Mouse (Mus musculus) intestine, postnatal 0 days (tissue): ENCODE measurements at regions not wholly inside any gene's neighbourhood (a gene's known extent, or its start where the extent isn't known, plus 50 kb on each side); places are given as distances from the start of the nearest gene placed in this dataset.

Experiments used
- ATAC-seq: fragments of 200-750 bp; cut with Nextera tagmentation; 2 replicates; pipeline ENCODE4 v1.8.0; 2017; ENCODE audit warnings: mild to moderate bottlenecking, moderate TSS enrichment, moderate library complexity
- H3K27ac ChIP-seq: fragments of 300-500 bp; sonication (generic); 2 replicates; pipeline ENCODE4 v1.5.1; 2014; ENCODE audit warnings: mild to moderate bottlenecking, low read depth, low read length, moderate library complexity
- H3K27me3 ChIP-seq: fragments of 300-500 bp; sonication (generic); replicated peaks from 2 replicates; pipeline ENCODE4 v1.6.1; 2014; ENCODE audit warnings: low read length, mixed read lengths; ENCODE audit not compliant: control insufficient read depth, insufficient read depth
- H3K36me3 ChIP-seq: fragments of 300-500 bp; sonication (generic); 2 replicates; pipeline ENCODE4 v1.6.1; 2014; ENCODE audit warnings: mild to moderate bottlenecking, moderate library complexity; ENCODE audit not compliant: control insufficient read depth, insufficient read depth
- H3K4me1 ChIP-seq: fragments of 300-500 bp; sonication (generic); replicated peaks from 2 replicates; pipeline ENCODE4 v1.6.1; 2014; ENCODE audit warnings: antibody characterized with exemption, low read length, mixed read lengths; ENCODE audit not compliant: control insufficient read depth, insufficient read depth
- H3K4me2 ChIP-seq: fragments of 300-500 bp; sonication (generic); replicated peaks from 2 replicates; pipeline ENCODE4 v1.6.1; 2014; ENCODE audit warnings: low read depth, mild to moderate bottlenecking, moderate library complexity
- H3K4me3 ChIP-seq: fragments of 300-500 bp; sonication (generic); 2 replicates; pipeline ENCODE4 v1.5.1; 2014; ENCODE audit warnings: low read depth, low read length
- H3K9ac ChIP-seq: fragments of 300-500 bp; sonication (generic); 2 replicates; pipeline ENCODE4 v1.6.1; 2014; ENCODE audit warnings: mild to moderate bottlenecking, low read depth, low read length
- H3K9me3 ChIP-seq: fragments of 300-500 bp; sonication (generic); 2 replicates; pipeline ENCODE4 v1.6.1; 2016; ENCODE audit warnings: mixed run types; ENCODE audit not compliant: control insufficient read depth
- CTCF ChIP-seq: sonication (generic); IDR thresholded peaks from 2 replicates; pipeline ENCODE4 v1.5.1; 2016; ENCODE audit warnings: low read depth, mild to moderate bottlenecking, control low read depth, antibody characterized with exemption, moderate library complexity
- WGBS: fragments of 180-500 bp; shearing (Covaris S2); extraction: QIAGEN DNeasy Blood & Tissue Kit; methylation state at CpG from one replicate; pipeline ENCODE4 v1.1.7; 2014; 5-methylcytosine and 5-hydroxymethylcytosine counted together

GRCm38 (mm10) chr1:142000335-142000734 is 1640.1 kb upstream of the B3galt2 start:
- no peak for TF ChIP-seq CTCF
- no peaks in the 10 kb centered on the region for H3K9me3 ChIP-seq
- 89% methylated on average over 4 of the region's 4 CpGs for WGBS
- H3K27ac ChIP-seq = no peak overlapping the region
- H3K4me3 ChIP-seq = no peak overlapping the region
- H3K4me2 ChIP-seq = no peak overlapping the region
- no peaks in the 10 kb centered on the region for H3K27me3 ChIP-seq
- no peaks in the 10 kb centered on the region for H3K36me3 ChIP-seq
- ATAC-seq = no peak
- H3K4me1 ChIP-seq = no peaks in the 10 kb centered on the region
- H3K9ac ChIP-seq = no peak overlapping the region

GRCm38 (mm10) chr1:142006316-142006715 is 1634.1 kb upstream of the B3galt2 start:
- no peak for ATAC-seq
- Histone ChIP-seq H3K4me2 (no peak overlapping the region), H3K4me1 (no peaks in the 10 kb centered on the region), H3K27ac (no peak overlapping the region), H3K9me3 (no peaks in the 10 kb centered on the region), H3K36me3 (no peaks in the 10 kb centered on the region), H3K27me3 (no peaks in the 10 kb centered on the region), H3K9ac (no peak overlapping the region), H3K4me3 (no peak overlapping the region)
- WGBS = 60% methylated on average over 1 of the region's 1 CpGs
- no peak for TF ChIP-seq CTCF

- no peaks in the 10 kb centered on the region for H3K4me1 ChIP-seq
- no peak overlapping the region for H3K4me2 ChIP-seq
- ATAC-seq = no peak
- 61% methylated on average over 2 of the region's 2 CpGs for WGBS
- no peak overlapping the region for H3K27ac ChIP-seq
- no peak for TF ChIP-seq CTCF
- no peaks in the 10 kb centered on the region for H3K9me3 ChIP-seq
- H3K36me3 ChIP-seq = no peaks in the 10 kb centered on the region
- no peak overlapping the region for H3K9ac ChIP-seq
- H3K27me3 ChIP-seq = no peaks in the 10 kb centered on the region
- no peak overlapping the region for H3K4me3 ChIP-seq
Observed at GRCm38 (mm10) chr1:142042751-142043150, 1597.7 kb upstream of the B3galt2 start.

- H3K36me3 ChIP-seq = no peaks in the 10 kb centered on the region
- H3K9me3 ChIP-seq = no peaks in the 10 kb centered on the region
- ATAC-seq = no peak
- no peaks in the 10 kb centered on the region for H3K4me1 ChIP-seq
- H3K4me2 ChIP-seq = no peak overlapping the region
- no peak overlapping the region for H3K9ac ChIP-seq
- no peak overlapping the region for H3K27ac ChIP-seq
- H3K27me3 ChIP-seq = no peaks in the 10 kb centered on the region
- TF ChIP-seq CTCF = no peak
- H3K4me3 ChIP-seq = no peak overlapping the region
Observed at GRCm38 (mm10) chr1:142055207-142055606, 1585.3 kb upstream of the B3galt2 start.
